Mouse (Mus musculus) effector memory CD4-positive, alpha-beta T cell, adult 5 months (primary cell): ENCODE measurements around the gene Ntrk1. TPM values are rescaled to one million over a fixed set of nuclear protein-coding genes. Genes with fewer than 3 reads are reported as not detected.

ENCODE experiments used
- polyA plus RNA-seq: library from polyadenylated mRNA; unstranded; fragments of 100-300 nt; shearing (Covaris generic); gene quantifications from one replicate; pipeline ENCODE4 v1.2.1, GENCODE M21; 2017

Gene Ntrk1
- polyA plus RNA-seq = not detected

GRCm38 (mm10) chr3:87794922-87795325 is at the start of gene Ntrk1:
Gene Ntrk1, minus strand, starts transcription at chr3:87795162.

GRCm38 (mm10) chr3:87824206-87824605 is 29.2 kb upstream of the Ntrk1 start, which contains the start of gene Pear1:
Gene Pear1, minus strand, starts transcription at chr3:87824306.

GRCm38 (mm10) chr3:87796736-87797334 is 1.9 kb upstream of the Ntrk1 start, which contains the start of gene Insrr:
Gene Insrr, plus strand, starts transcription at chr3:87796951.

GRCm38 (mm10) chr3:87748431-87748830 is 46.5 kb downstream of the Ntrk1 start, which contains the start of gene Lrrc71:
Gene Lrrc71, minus strand, starts transcription at chr3:87748625.

Other genes with a start within 250 kb of the Ntrk1 start
- gene Arhgef11, start 177.6 kb downstream of the Ntrk1 start, polyA plus RNA-seq = 8.4 TPM
- gene Lrrc71, start 46.5 kb downstream of the Ntrk1 start, polyA plus RNA-seq = not detected
- not detected for gene Insrr, start 1.8 kb upstream of the Ntrk1 start, polyA plus RNA-seq
- 48.5 TPM for gene Pear1, start 29.1 kb upstream of the Ntrk1 start, polyA plus RNA-seq
- 461 TPM for gene Sh2d2a, start 51.6 kb upstream of the Ntrk1 start, polyA plus RNA-seq
- 13.9 TPM for gene Prcc, start 90.4 kb upstream of the Ntrk1 start, polyA plus RNA-seq
- gene Hdgf, start 111.2 kb upstream of the Ntrk1 start, polyA plus RNA-seq = 115 TPM
- gene Mrpl24, start 124.3 kb upstream of the Ntrk1 start, polyA plus RNA-seq = 123 TPM
- gene Isg20l2, start 135.2 kb upstream of the Ntrk1 start, polyA plus RNA-seq = 31.8 TPM
- 16.9 TPM for gene Rrnad1, start 135.6 kb upstream of the Ntrk1 start, polyA plus RNA-seq
- gene Crabp2, start 153.5 kb upstream of the Ntrk1 start, polyA plus RNA-seq = not detected
- not detected for gene Nes, start 175.9 kb upstream of the Ntrk1 start, polyA plus RNA-seq
- not detected for gene Bcan, start 205.1 kb upstream of the Ntrk1 start, polyA plus RNA-seq
- gene Hapln2, start 232.4 kb upstream of the Ntrk1 start, polyA plus RNA-seq = not detected
- gene Gpatch4, start 247.9 kb upstream of the Ntrk1 start, polyA plus RNA-seq = 18.1 TPM